ENCODE assay signal across 10 mouse cellular contexts in genomic region chr17:10493124-10493523, GRCm38 (mm10).
A peak's percentile ranks its signal among the peaks of the same experiment; 100 is the strongest.
DNase-seq lines count a peak whose midpoint lies in the region; ATAC-seq and TF ChIP-seq lines count a peak whose summit lies in the region.
"Had no signal": no experiment of that assay in that cellular context is flagged by ENCODE, and none has a peak within 500 bp of the region (broad histone marks: within the 10 kb centered on the region; RNA-seq: fewer than 3 reads in every experiment).

No protein-coding gene starts in this region.

- no peaks in the 10 kb centered on the region for H3K27me3 ChIP-seq in testis, adult 2 months (ENCODE audit: control insufficient read depth, insufficient read depth, low read length)
- H3K27me3 ChIP-seq in heart, embryonic 16.5 days (ENCODE audit: control insufficient read depth, insufficient read depth, low read length): no peaks in the 10 kb centered on the region
- H3K27me3 ChIP-seq: embryonic facial prominence, embryonic 13.5 days; liver, embryonic 13.5 days had no signal

- H3K36me3 ChIP-seq in testis, adult 2 months (ENCODE audit: control insufficient read depth, insufficient read depth, low read length): no peaks in the 10 kb centered on the region
- H3K36me3 ChIP-seq in heart, embryonic 16.5 days (ENCODE audit: control insufficient read depth, insufficient read depth): no peaks in the 10 kb centered on the region
- H3K36me3 ChIP-seq: embryonic facial prominence, embryonic 13.5 days; liver, embryonic 13.5 days had no signal

- H3K4me3 ChIP-seq in testis, adult 2 months (ENCODE audit: control insufficient read depth, low read depth, low read length): no peak overlapping the region
- no peak overlapping the region for H3K4me3 ChIP-seq in heart, embryonic 16.5 days (ENCODE audit: low read length)
- H3K4me3 ChIP-seq: embryonic facial prominence, embryonic 13.5 days; liver, embryonic 13.5 days had no signal

- peak; percentile 37 for DNase-seq in cerebellum, adult 9-11 months
- no peak for DNase-seq in cerebellum, postnatal 36 days
- DNase-seq in testis, postnatal 10 days (ENCODE audit: low spot score): no peak
- peak; percentile 53 to 63 for DNase-seq in left cerebral cortex, adult 9 months (ENCODE audit: low spot score in 2 of 2)
- DNase-seq in thymus, postnatal 10 days (ENCODE audit: low spot score in 2 of 2): no peak
- no peak for DNase-seq in spleen, adult 18-20 months
- DNase-seq: liver, embryonic 13.5 days had no signal

- no peaks in the 10 kb centered on the region for H3K9me3 ChIP-seq in heart, embryonic 16.5 days (replicated peaks; ENCODE audit: control insufficient read depth, low read length)
- H3K9me3 ChIP-seq: embryonic facial prominence, embryonic 13.5 days; liver, embryonic 13.5 days had no signal

- TF ChIP-seq CTCF in testis, adult 2 months (IDR thresholded peaks at IDR 0.05; ENCODE audit: control insufficient read depth, insufficient read depth, insufficient replicate concordance, low read depth, low read length): peak; percentile 62; the same call in 1 of the 2 replicates

- ATAC-seq in heart, embryonic 16.5 days (replicated peaks; ENCODE audit: extremely low read depth, insufficient read depth, low FRiP score): peak; percentile 68

- no peak overlapping the region for H3K27ac ChIP-seq in testis, adult 2 months (ENCODE audit: control insufficient read depth, insufficient read depth, low read depth, low read length)
- peak overlapping the region; percentile 28 for H3K27ac ChIP-seq in heart, embryonic 16.5 days (ENCODE audit: low read length)
- H3K27ac ChIP-seq: embryonic facial prominence, embryonic 13.5 days; liver, embryonic 13.5 days had no signal

- H3K4me1 ChIP-seq in testis, adult 2 months (ENCODE audit: control insufficient read depth, insufficient read depth, low read length): no peaks in the 10 kb centered on the region
- H3K4me1 ChIP-seq in heart, embryonic 16.5 days (ENCODE audit: control insufficient read depth, insufficient read depth, low read length): peaks cover 36% of the 10 kb centered on the region
- H3K4me1 ChIP-seq: liver, embryonic 13.5 days had no signal

- 8% methylated on average over 3 of the region's 3 CpGs for WGBS in heart, embryonic 16.5 days

- no peak overlapping the region for H3K9ac ChIP-seq in heart, embryonic 16.5 days (ENCODE audit: low read length)
- H3K9ac ChIP-seq: embryonic facial prominence, embryonic 13.5 days; liver, embryonic 13.5 days had no signal

- no peak overlapping the region for H3K4me2 ChIP-seq in heart, embryonic 16.5 days (ENCODE audit: low read depth, low read length)
- H3K4me2 ChIP-seq: embryonic facial prominence, embryonic 13.5 days; liver, embryonic 13.5 days had no signal

- no peak for TF ChIP-seq POLR2A in testis, adult 2 months (IDR thresholded peaks at IDR 0.05; ENCODE audit: control insufficient read depth, low read depth, low read length)

Comparison
In these comparisons a context has a peak if more than half of its experiments do, and no peak if none do; other contexts are left out.
1. DNase-seq: peak in cerebellum, adult 9-11 months (single experiment) and left cerebral cortex, adult 9 months (2 of 2); none in cerebellum, postnatal 36 days (0 of 2), testis, postnatal 10 days (single experiment), thymus, postnatal 10 days (0 of 2) and spleen, adult 18-20 months (0 of 2).